Mouse (Mus musculus): Measurements from ENCODE around the gene Fgf23. TPM values are rescaled to one million over a fixed set of nuclear protein-coding genes. Genes with fewer than 3 reads are reported as not detected.

Gene Fgf23
- polyA plus RNA-seq (2012; rRNA removed), result 0.51 and 0.53 TPM in 2 replicates

DNA sequence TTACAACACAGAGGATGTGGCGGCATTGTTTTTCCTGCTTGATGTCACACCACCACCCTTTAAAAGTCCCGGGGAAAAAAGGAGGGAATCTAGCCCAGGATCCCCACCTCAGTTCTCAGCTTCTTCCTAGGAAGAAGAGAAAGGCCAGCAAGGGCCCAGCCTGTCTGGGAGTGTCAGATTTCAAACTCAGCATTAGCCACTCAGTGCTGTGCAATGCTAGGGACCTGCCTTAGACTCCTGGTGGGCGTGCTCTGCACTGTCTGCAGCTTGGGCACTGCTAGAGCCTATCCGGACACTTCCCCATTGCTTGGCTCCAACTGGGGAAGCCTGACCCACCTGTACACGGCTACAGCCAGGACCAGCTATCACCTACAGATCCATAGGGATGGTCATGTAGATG lies at the start of gene Fgf23:
TSS of gene Fgf23 (plus strand) at position 86 of the 400 bp plus-strand sequence.

GRCm38 (mm10) chr6:127109402-127109930 lies 36.8 kb downstream of the Fgf23 start, which contains the start of gene Tigar:
Gene Tigar, minus strand, starts transcription at chr6:127109557.

Other genes with a start within 250 kb of the Fgf23 start
- gene Ndufa9, start 223.8 kb upstream of the Fgf23 start, polyA plus RNA-seq (2012; rRNA removed), result 99.2 and 103 TPM in 2 replicates
- gene Akap3, start 219.8 kb upstream of the Fgf23 start, polyA plus RNA-seq (2012; rRNA removed), result 0.16 TPM in 2 replicates
- 0.05 and 0.18 TPM in 2 replicates for gene Dyrk4, start 151.1 kb upstream of the Fgf23 start, polyA plus RNA-seq (2012; rRNA removed)
- gene Rad51ap1, start 133.3 kb upstream of the Fgf23 start, polyA plus RNA-seq (2012; rRNA removed), result 30.5 and 35.7 TPM in 2 replicates
- gene D6Wsu163e, start 132.9 kb upstream of the Fgf23 start, polyA plus RNA-seq (2012; rRNA removed), result 20.7 and 22.8 TPM in 2 replicates
- 0.39 TPM in 1 of 2 replicates, not detected in the other for gene Fgf6, start 57.3 kb upstream of the Fgf23 start, polyA plus RNA-seq (2012; rRNA removed)
- 11.9 and 14.1 TPM in 2 replicates for gene Tigar, start 36.7 kb downstream of the Fgf23 start, polyA plus RNA-seq (2012; rRNA removed)
- gene Ccnd2, start 79.3 kb downstream of the Fgf23 start, polyA plus RNA-seq (2012; rRNA removed), result 114 and 176 TPM in 2 replicates